Comparison of ENCODE assay signal across 24 mouse cellular contexts in the genomic region with DNA sequence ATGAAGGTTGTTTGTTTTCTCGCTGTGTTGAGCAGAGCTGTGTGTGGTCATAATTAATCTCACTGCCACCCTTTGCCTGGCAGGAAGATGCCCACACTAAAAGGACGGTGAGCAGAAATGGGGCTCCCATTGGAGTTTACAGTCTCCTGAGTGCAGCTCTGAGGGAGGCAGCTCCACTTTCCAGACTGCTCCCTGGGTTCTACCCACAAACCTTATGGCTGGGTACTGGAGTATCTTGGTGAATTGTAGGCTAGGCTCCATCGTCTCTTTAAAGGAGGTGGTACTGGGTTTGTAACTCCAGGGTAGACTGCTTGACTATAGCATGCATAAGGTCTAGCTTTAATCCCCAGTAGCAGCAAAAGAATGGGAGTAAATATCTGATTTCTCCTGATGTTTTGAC.
DNase-seq lines count a peak whose midpoint lies in the region.
"Had no signal": no experiment of that assay in that cellular context is flagged by ENCODE, and none has a peak within 500 bp of the region (broad histone marks: within the 10 kb centered on the region; RNA-seq: fewer than 3 reads in every experiment).

No protein-coding gene starts in this region.

- intact Hi-C loops in heart, postnatal 10 days (cut with DNase I) = loop anchor here (2.0 kb wide), 1 partner anchor 71 kb away; no protein-coding TSS in a partner anchor

- H3K4me3 ChIP-seq in brown adipose tissue, adult 24 weeks (ENCODE audit: insufficient read depth, low read depth, low read length) = no peak overlapping the region
- H3K4me3 ChIP-seq: embryonic facial prominence, embryonic 10.5 days; embryonic facial prominence, embryonic 13.5 days; erythroblast, embryonic 14.5 days; forebrain, embryonic 12.5 days; forebrain, embryonic 15.5 days; heart, embryonic 12.5 days; heart, embryonic 15.5 days; hindbrain, embryonic 12.5 days; hindbrain, embryonic 15.5 days had no signal

- peaks cover 31% of the 10 kb centered on the region for H3K4me1 ChIP-seq in brown adipose tissue, adult 24 weeks (ENCODE audit: control insufficient read depth, insufficient read depth, insufficient read length, low read length)
- H3K4me1 ChIP-seq: embryonic facial prominence, embryonic 10.5 days; forebrain, embryonic 12.5 days; forebrain, embryonic 15.5 days; hindbrain, embryonic 12.5 days; hindbrain, embryonic 15.5 days had no signal

- DNase-seq in heart, adult 11 months = peak; percentile 45
- no peak for DNase-seq in heart, postnatal 10 days
- peak; percentile 32 for DNase-seq in layer of hippocampus, adult 9-11 months
- DNase-seq in layer of hippocampus, postnatal 10 days (ENCODE audit: low spot score in 2 of 2) = no peak
- peak; percentile 60 for DNase-seq in telencephalon, adult 2 months (ENCODE audit: low read depth, low spot score)
- no peak for DNase-seq in cerebellum, postnatal 25 days
- DNase-seq: adrenal gland, adult 2 months; adrenal gland, postnatal 14 days; cerebellum, adult 18-20 months; cerebellum, adult 9-10 months; cerebellum, postnatal 36 days; embryo, embryonic 11 days; gastrocnemius, postnatal 36 days; heart, postnatal 14 days had no signal

- H3K27ac ChIP-seq in brown adipose tissue, adult 24 weeks (replicated peaks; ENCODE audit: low read depth, low read length) = 0 out of 2 replicates have a peak overlapping the region, but pooled peaks have one; percentile 53
- H3K27ac ChIP-seq: embryonic facial prominence, embryonic 10.5 days; embryonic facial prominence, embryonic 13.5 days; forebrain, embryonic 12.5 days; forebrain, embryonic 15.5 days; heart, embryonic 15.5 days; hindbrain, embryonic 12.5 days; hindbrain, embryonic 15.5 days had no signal

Comparison
In these comparisons a context has a peak if more than half of its experiments do, and no peak if none do; other contexts are left out.
1. DNase-seq: peak in heart, adult 11 months (single experiment), layer of hippocampus, adult 9-11 months (single experiment) and telencephalon, adult 2 months (single experiment); none in heart, postnatal 10 days (0 of 2), layer of hippocampus, postnatal 10 days (0 of 2) and cerebellum, postnatal 25 days (0 of 2).